Mouse (Mus musculus): ENCODE data around the gene Tmbim4.

Gene Tmbim4

DNA sequence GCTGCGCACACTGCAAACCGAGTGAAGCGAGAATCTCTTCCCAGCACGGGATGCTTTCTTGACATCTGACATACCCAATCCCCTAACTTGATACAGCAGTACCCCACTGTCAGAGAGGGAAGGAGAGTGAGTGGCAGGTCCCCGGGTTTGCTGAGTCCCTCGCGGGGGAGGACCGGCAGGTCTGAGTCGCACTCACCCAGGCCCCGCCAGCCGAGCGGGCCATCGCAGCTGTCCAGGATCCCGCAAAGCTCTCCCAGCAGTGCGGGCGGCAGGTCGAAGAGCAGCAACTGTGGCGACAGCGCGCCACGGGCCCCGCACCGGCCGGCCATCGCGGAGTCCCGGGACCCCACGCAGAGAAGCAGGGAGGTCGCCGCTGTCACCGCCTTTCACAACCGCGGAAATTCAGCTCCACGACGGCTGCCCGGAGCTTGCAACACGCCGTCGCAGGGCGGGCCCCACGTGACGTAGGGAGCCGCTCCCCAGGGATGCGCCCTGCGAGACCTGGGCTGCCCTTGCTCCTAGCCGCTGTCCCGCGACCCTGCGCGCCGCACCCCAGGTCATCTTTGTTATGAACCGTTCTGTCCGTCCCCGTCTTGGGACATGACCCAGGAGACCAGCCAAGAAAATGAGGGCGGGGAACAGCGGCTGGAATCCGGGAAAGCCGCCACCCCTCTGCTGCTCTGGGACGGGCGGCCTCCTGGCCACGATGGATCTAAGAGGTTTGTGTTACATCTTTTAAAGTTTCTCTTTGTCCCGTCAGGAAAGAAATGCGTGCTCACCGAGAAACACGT lies at the start of gene Tmbim4:
Gene Tmbim4 (plus strand): TSS at position 460 of the 791 bp plus-strand sequence.
- no peak for DNase-seq (ENCODE audit: low read depth, low spot score)

DNA sequence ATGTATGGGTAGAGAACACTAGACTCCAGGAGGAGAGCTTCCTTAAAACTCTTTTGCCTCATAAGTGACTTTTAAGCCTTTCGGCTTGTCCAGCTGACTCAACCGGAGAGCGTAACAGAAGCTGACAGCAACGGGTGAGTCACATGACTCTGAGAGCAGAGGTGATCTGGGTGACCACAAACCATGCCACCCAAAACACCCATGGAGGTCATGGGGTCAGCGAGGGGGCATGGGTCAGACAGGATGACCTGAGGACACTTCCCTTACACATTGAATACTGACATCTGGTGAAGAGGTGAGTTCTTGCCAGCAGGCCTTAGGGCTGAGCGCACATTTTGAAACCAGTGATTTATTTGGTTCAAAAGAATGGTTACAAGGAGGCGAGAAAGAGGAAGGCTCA lies 49.7 kb upstream of the Tmbim4 start:
- DNase-seq (ENCODE audit: low read depth, low spot score) = no peak

DNA sequence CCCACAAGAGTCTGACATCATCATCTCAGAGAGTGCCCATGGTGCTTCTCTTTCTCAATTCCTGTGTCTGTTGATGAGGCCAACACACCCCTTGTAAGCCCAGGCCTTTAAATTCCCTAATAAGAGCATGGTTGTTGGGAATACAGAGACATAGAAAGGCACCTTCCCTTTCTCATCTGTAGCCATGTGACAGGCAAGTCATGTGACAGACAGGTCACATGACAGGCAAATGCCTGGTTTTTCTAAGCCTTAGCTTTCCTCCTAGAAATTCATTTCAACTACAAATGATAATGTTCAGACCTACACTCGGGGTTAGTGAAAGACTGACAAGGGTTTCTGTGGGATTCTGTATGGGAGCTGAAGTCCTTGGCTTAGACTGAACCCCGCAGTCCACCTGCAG lies 47.5 kb upstream of the Tmbim4 start:
- no peak for DNase-seq (ENCODE audit: low read depth, low spot score)

DNA sequence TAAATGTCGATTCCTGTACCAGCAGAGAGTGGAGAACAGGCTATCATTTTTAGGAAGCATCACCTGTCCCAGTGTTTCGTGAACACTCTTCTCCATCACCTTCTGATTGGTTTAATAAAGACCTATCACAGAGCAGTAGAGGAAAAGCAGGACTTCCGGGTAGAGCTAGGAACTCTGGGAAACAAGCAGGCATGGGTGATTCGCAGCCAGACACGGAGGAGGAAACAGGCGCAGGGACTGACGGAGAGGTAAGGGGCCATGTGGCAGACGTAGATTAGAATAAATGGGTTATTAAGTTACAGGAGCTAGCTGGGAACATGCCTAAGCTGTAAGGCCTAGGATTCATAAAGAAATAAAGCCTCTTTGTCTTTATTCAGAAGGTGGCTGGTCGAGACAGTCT lies 40.9 kb upstream of the Tmbim4 start:
- no peak for DNase-seq (ENCODE audit: low read depth, low spot score)

DNA sequence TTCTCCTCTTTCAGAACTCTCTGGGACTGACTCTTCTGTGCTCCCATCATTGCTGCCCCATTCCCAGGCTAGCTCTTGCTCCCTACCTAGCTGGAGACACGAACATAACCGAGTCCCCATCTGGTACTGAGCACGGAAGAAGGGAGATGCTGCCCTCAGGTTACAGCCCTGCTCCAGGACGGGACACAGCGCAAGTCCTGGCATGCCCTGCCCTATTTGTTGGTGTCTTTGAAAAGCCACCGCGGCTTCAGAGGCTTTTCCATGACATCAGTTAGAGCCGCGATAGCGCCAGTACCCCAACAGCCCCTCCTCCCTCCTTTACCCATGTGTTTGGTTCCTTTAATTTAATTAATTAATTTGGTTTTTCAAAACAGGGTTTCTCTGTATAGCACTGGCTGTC lies 38.5 kb upstream of the Tmbim4 start:
- DNase-seq (ENCODE audit: low read depth, low spot score) = no peak

DNA sequence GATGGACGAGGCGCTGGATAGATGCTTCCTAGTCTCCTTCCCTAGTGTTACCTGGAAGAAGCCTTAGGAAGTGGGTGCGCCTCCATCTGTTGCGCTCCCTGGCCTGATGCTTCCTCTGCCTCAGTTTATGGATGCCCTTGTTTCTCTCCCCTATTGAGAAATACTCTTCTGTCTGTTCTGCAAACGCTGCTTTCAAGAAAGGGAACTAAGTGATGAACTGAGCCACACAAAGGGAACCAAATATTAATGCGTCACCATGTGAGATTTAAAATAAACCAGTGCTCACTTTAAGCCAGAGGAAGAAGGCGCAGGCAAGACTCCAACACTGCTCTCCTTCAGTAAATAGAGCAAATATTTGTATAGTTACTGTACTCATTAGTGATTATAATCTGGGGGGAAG lies 37.9 kb upstream of the Tmbim4 start:
- no peak for DNase-seq (ENCODE audit: low read depth, low spot score)

DNA sequence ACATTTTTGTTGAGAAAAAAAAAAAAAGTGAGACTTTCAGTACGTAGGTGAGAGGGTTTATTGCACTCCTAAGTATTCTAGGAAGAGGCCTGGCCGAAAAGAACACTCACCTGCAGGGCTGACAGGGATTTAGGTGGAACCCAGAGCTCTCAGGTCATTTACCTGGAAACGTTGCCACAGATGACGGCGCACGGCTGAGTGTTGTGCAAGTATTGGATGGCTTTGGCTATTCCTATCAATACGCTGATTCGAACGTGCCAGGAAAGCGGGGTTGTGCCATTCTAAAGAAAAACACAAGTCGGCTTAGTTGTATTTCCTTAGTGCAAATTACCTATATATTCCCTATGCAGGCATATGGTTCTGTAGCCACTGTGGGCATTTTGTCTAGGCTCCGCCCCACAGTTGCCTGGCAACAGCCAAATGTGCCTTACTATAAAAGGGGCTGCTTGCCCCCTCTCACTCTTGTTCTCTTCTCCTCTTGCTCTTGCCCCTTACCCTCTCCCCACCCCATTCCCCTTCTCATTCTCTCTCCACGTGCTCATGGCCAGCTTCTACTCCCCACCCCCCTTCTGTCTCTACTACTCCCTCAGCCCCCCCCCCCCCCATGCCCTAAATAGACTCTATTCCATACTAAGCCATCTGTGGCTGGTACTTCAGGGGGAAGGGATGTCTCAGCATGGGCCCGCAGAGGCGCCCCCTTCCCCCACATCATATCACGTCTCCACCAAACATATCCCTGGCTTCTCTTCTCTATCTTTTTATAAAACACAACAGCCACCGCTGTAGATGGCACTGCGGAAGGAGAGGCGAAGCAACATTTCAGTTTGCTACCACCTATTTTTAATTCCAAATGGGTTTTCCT lies 36.2 kb upstream of the Tmbim4 start:
- DNase-seq (ENCODE audit: low read depth, low spot score) = no peak

DNA sequence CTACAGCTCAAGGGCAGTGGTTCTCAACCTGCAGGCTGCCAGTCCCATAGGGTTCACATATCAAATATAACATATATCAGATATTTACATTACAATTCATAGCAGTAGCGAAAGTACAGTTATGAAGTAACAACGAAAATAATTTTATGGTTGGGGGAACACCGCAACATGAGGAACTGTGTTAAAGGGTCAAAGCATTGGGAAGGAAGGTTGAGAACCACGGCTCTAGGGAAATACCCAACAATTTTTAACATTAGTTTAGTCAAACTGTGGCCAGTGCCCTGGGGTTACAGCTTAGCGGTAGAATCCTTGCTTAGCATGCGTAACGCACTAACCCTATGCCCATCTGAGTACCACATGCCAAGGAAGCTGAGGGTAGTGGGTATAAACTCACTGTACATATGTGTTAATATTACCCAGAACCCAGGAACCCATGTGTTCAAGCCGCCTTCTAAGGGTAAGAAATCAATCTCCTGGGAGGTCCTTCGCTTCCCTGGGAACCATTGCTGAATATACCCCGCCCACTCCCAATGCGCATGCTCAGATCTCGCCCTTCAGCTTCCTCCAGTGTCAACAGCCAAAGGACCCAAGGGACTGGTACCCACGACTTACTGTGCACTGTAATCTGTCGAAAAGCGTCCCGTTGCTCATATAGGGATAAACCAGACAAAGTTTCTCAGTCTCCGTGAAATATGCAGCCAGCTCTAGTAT lies 35.4 kb upstream of the Tmbim4 start:
- DNase-seq (ENCODE audit: low read depth, low spot score) = no peak

DNA sequence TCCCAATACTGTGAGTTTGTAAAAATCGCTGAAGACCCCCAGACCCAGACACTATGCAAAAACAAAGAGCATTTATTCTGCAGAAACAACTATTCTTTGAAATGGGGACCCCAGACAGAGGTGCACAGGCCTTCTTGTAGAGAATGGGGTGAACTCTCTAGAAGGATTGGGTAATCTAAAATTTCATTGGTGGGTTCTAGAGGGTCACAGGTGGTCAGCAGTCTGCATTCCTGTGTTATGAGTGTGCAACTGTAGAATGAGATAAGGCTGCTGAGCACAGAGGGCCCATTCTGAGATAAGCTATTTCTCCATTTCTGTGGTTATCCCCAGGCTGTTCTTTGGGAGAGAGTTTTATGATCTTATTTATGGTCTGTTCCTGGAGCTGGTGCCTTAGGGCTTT lies 33.3 kb upstream of the Tmbim4 start:
- DNase-seq (ENCODE audit: low read depth, low spot score) = no peak

DNA sequence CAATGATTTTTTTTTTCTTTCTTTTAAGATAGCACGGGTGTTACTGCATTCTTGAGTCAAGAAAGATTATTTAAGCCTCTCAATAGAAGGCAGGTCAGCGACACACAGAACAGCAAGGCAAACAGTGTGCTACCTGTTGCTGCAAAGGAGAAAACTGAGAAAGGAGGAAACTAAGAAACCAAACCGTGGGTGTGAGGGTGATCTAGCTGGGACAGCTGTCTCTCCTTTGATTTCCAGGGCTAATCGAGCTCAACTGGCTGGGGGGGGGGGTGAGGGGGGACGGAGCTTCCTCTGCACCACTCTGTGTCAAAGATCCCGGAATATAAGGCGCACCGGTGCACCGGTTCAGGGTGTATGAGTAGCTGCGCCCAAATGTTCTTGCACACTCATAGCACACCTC lies 32.3 kb upstream of the Tmbim4 start:
- DNase-seq (ENCODE audit: low read depth, low spot score) = no peak

DNA sequence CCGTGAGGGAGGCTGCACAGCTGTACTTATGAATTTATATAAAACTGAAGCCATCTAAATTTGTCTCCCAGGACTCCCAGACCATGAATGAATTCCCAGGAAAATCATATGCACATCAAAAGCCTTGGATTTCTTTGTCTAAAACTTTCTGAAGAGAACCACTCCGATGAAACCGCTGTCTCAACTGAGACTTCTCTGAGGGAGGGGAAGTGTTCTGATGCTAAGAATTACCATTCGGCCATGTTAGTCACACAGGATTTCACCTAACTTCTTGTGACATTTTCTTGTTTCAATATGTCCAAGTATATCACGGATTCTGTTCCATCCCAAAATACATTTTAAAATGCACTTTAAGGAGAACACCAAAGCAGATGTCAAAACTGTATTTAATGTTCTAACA lies 31.5 kb upstream of the Tmbim4 start:
- DNase-seq (ENCODE audit: low read depth, low spot score) = no peak

DNA sequence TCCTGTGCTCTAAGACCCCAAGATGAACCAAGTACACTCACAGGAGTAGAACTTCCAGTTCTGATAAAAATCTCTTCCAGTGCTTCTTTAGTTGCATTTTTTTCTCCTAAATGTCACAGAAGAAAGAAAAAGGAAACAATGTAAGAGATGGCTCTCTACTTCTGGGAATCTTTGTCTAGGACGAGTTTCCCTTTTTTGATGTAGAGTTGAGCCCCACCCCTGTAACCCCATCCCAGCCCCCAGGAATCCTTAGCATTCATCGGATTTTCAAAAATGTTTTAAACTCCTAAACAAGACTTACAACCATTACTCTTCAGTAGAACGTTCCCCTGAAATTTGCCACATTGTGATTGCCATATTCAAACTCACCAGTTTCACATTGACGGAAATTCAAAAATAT lies 31.1 kb upstream of the Tmbim4 start:
- no peak for DNase-seq (ENCODE audit: low read depth, low spot score)

DNA sequence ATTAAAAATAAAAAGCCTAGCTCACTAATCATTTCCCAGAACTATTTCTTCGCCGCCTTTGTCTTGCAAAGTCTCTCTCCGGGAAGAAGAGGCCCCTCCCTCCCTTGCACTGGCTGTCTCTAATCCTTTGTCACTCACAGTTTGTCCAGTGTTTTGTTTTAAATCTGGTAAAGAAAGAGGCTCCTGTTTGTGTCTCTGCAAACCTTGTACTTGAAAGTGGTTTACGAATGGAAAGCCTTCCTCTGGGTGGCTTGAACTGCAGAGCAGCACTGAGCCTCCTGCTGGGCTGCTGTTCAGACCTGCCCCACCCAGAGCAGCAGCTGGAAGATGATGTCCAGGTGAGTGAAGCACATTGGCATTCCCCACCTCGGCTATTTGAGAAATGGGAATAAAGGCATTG lies 30.1 kb upstream of the Tmbim4 start:
- no peak for DNase-seq (ENCODE audit: low read depth, low spot score)

DNA sequence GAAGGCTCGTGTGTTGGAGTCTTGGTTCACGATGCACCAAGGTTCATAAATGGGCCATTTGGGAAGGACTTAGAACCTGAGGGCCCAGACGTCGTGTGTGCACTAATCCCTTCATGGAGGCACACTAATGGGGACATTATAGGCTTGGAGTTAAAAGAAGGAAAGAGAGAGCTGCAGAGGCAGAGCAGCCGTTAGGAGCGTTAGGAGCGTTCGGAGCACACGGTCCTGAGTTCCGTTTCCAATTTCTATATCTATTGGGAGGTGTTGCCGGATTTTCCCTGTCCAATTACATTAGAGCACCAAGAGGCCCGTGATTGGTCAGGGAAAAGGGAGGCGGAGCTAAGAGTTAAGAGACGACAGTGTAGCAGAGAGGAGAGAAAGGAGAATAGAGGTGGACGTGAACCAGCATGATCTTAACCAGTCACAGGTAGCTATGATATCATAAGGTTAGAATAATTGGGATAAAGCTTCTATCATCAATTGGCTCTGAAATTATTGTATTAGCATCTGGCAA lies 27.1 kb upstream of the Tmbim4 start:
- DNase-seq (ENCODE audit: low read depth, low spot score) = no peak

DNA sequence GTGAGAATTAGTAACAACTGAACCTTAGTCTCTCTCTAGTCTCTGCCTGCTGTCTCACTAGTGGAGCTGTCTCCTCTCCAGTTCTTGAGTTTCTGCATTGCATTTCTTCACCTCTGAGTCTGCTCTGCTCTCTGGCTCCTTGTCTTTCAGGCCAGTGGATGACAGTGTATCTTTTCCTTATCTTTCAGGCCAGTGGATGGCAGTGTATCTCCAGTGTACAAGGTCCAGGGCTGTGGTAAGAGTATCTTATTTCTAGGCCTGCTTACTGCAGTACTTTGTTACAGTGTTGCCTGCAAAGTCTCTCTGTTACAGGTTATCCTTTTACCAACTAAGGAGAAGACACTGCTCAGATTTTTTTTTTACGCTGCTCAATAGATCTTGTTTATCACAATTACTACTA lies 18.5 kb upstream of the Tmbim4 start:
- DNase-seq (ENCODE audit: low read depth, low spot score) = no peak

DNA sequence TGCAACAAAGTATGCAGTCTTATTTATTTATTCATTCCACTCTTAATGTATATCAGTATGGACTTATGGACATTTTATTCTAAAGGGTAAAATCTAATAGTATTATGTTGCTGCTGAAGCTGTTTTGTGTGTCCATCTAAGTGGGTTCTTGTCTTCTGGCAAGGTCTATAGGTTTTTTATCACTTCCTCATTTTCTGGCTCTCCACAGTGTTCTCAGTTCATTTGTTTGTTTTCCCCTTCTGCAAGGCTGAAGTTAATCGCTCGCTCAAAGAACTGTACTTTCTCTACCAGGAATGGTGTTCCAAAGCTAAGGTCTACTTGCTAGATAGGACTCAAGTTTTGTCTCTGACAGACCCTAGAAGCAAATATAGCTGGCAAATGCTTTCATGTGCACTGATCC lies 18.0 kb upstream of the Tmbim4 start:
- no peak for DNase-seq (ENCODE audit: low read depth, low spot score)

DNA sequence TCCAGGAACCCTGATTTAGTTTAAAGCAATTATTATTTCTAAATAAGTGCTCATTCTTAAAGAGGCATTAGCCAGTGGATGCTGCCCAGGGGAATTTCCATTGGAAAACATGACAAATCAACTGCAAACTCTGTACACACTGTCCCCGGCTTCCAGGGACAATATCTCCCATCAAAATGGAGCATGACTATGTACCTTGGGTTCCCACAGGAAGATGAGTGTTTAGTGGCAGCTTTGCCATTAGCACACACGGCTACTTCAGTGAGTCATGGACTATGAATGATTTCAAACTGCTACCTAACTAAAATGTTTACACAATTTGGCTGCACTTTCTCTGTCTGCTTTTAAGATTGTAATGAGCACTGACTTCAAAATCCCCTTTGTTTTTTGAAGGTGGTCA lies 12.9 kb upstream of the Tmbim4 start:
- no peak for DNase-seq (ENCODE audit: low read depth, low spot score)

DNA sequence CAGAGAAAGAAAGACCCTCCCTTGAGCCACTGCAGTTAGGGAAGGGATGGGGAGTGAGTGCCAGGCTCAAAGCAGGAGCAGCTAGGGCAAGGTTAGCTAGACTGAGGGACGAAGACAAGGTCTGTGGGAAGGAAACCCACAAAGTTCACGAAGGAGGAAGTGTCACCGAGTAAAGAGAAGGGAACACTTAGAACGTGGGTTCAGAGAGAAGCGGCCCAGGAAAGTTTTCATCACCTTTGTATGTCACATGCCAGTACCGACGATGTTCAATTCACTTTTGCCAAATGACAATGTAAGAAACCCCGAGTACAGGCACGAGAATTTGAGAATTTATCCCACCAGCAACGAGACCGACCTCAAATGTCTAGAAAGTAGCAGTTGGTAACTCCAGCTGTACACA lies 12.1 kb upstream of the Tmbim4 start:
- no peak for DNase-seq (ENCODE audit: low read depth, low spot score)

DNA sequence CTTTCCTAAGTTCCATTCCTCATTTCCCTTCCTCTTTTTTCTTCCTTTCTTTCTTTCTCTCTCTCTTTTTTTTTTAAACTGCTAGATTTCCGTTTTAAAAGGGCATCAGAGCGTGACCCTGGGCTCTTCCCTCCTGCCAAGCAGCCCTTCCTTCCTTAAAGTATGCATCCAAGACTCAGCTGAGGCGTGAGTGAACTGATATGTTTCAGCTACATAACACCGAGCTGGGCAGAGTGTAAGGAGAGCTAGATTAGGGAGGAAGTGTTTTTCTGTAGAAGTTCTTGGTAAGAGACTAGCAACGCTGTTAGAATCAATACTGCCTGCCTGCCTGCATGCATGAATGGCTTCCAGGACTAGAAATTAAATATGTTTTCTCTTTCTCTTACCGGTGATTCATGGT lies 11.6 kb upstream of the Tmbim4 start:
- no peak for DNase-seq (ENCODE audit: low read depth, low spot score)

DNA sequence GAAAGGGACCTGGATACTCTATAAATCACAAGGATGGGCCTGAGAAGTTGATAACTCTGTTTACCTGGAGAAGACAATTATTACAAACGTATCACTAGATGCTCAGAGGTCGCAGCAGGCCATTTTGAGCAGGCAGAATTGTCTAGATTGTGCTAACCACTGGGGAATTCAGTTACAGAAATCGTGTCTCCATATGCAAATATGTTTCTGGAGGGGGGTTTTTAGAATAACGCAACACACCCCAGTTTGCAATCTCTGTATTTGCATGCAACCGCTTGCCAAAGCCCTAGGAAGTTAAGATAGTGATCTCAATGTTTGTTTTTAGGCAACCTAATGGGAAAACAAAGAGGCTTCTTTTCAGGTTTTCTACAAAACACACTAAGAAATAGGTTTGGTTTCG lies 10.2 kb upstream of the Tmbim4 start:
- no peak for DNase-seq (ENCODE audit: low read depth, low spot score)

DNA sequence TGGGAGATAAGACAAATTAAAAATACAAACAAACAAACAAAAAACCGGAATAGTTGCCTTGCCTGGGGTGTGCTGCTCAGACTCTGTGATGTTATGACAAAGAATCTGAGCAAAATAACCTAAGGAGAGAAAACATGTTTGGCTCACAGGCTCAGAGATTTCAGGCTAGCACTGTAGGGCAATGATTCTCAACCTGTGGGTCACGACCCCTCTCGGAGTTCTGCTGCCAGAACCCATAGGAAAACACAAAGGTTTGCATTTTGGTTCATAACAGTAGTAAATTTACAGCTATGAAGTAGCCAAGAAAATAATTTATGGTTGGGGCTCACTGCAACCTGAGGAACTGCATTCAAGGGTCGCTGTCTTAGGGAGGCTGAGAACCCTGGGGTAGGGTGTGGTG lies 9.1 kb upstream of the Tmbim4 start:
- no peak for DNase-seq (ENCODE audit: low read depth, low spot score)

DNA sequence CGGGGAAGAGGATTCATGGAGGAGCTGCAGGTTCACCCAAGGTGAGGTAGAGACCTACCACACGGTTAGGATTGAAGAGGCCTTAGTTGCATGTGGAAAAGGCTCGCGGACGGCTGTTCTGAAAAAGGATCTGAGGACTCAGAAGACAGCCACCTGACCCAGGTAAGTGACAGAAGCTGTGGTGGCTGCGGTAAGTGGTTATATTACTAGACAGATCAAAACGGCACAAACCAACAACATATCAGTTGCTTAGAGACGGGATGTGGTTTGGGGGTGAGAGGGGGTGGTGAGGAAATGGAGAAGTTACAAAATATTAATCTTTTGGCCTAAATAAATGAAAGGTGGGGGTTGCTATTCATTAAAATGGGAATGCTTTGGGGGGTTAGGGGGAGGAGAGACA lies 8.1 kb upstream of the Tmbim4 start:
- DNase-seq (ENCODE audit: low read depth, low spot score) = no peak
